Mouse (Mus musculus): ENCODE data around the gene Mrtfa. TPM values are rescaled to one million over a fixed set of nuclear protein-coding genes. Genes with fewer than 3 reads are reported as not detected.

Mrtfa gene
- polyA plus RNA-seq, 1 experiment from 2014 or later = 24.9 TPM

GRCm38 (mm10) chr15:81064143-81064542 lies 126.4 kb downstream of the Mrtfa start:
- peaks cover 18% of the 10 kb centered on the region for H3K4me1 ChIP-seq (replicated peaks; ENCODE audit: control insufficient read depth, insufficient read depth, low read length)
- 54% methylated on average over 1 of the region's 1 CpGs for WGBS
- ATAC-seq (ENCODE audit: low read depth) = no peak

GRCm38 (mm10) chr15:81062616-81063015 lies 127.9 kb downstream of the Mrtfa start:
- Histone ChIP-seq H3K4me3 (ENCODE audit: low read length) (no peak overlapping the region), H3K36me3 (ENCODE audit: control insufficient read depth, insufficient read depth, low read length) (no peaks in the 10 kb centered on the region), H3K27ac (ENCODE audit: low read length) (0 out of 2 replicates have a peak overlapping the region, but pooled peaks have one; percentile 23), H3K27me3 (ENCODE audit: control insufficient read depth, insufficient read depth, low read depth, low read length) (no peaks in the 10 kb centered on the region), H3K9ac (ENCODE audit: low read length) (no peak overlapping the region), H3K9me3 (ENCODE audit: control insufficient read depth, low read length) (no peaks in the 10 kb centered on the region), H3K4me1 (replicated peaks; ENCODE audit: control insufficient read depth, insufficient read depth, low read length) (peaks cover 18% of the 10 kb centered on the region), H3K4me2 (ENCODE audit: low read depth, low read length) (no peak overlapping the region)
- peak; percentile 32; the same call in 1 of the 2 replicates for ATAC-seq (ENCODE audit: low read depth)
- 22% methylated on average over 8 of the region's 8 CpGs for WGBS

More at GRCm38 (mm10) chr15:81064143-81064542, 126.4 kb downstream of the Mrtfa start:
- Histone ChIP-seq H3K4me3 (ENCODE audit: low read length) (no peak overlapping the region), H3K9ac (ENCODE audit: low read length) (no peak overlapping the region), H3K27me3 (ENCODE audit: control insufficient read depth, insufficient read depth, low read depth, low read length) (no peaks in the 10 kb centered on the region), H3K4me2 (ENCODE audit: low read depth, low read length) (no peak overlapping the region), H3K27ac (ENCODE audit: low read length) (no peak overlapping the region), H3K36me3 (ENCODE audit: control insufficient read depth, insufficient read depth, low read length) (peaks cover 6% of the 10 kb centered on the region; the same call in 1 of the 2 replicates), H3K9me3 (ENCODE audit: control insufficient read depth, low read length) (peaks cover 3% of the 10 kb centered on the region; the same call in 1 of the 2 replicates)

- Histone ChIP-seq H3K4me2 (ENCODE audit: low read depth, low read length) (no peak overlapping the region), H3K36me3 (ENCODE audit: control insufficient read depth, insufficient read depth, low read length) (no peaks in the 10 kb centered on the region), H3K9ac (ENCODE audit: low read length) (no peak overlapping the region), H3K9me3 (ENCODE audit: control insufficient read depth, low read length) (no peaks in the 10 kb centered on the region), H3K27me3 (ENCODE audit: control insufficient read depth, insufficient read depth, low read depth, low read length) (no peaks in the 10 kb centered on the region), H3K4me1 (replicated peaks; ENCODE audit: control insufficient read depth, insufficient read depth, low read length) (peaks cover 18% of the 10 kb centered on the region), H3K4me3 (ENCODE audit: low read length) (no peak overlapping the region), H3K27ac (ENCODE audit: low read length) (0 out of 2 replicates have a peak overlapping the region, but pooled peaks have one; percentile 23)
- ATAC-seq (ENCODE audit: low read depth) = peak; percentile 61
- 7% methylated on average over 8 of the region's 8 CpGs for WGBS
Measured at GRCm38 (mm10) chr15:81062175-81062588, 128.4 kb downstream of the Mrtfa start.

- 92% methylated on average over 2 of the region's 2 CpGs for WGBS
Measured at GRCm38 (mm10) chr15:81060975-81061374, 129.6 kb downstream of the Mrtfa start.

GRCm38 (mm10) chr15:81057736-81058135 lies 132.8 kb downstream of the Mrtfa start:
- H3K4me2 ChIP-seq (ENCODE audit: low read depth, low read length) = no peak overlapping the region
- H3K4me1 ChIP-seq (replicated peaks; ENCODE audit: control insufficient read depth, insufficient read depth, low read length) = peaks cover 13% of the 10 kb centered on the region
- H3K27ac ChIP-seq (ENCODE audit: low read length) = no peak overlapping the region
- no peaks in the 10 kb centered on the region for H3K27me3 ChIP-seq (ENCODE audit: control insufficient read depth, insufficient read depth, low read depth, low read length)
- ATAC-seq (ENCODE audit: low read depth) = no peak
- H3K4me3 ChIP-seq (ENCODE audit: low read length) = no peak overlapping the region
- no peaks in the 10 kb centered on the region for H3K36me3 ChIP-seq (ENCODE audit: control insufficient read depth, insufficient read depth, low read length)
- no peaks in the 10 kb centered on the region for H3K9me3 ChIP-seq (ENCODE audit: control insufficient read depth, low read length)
- no peak overlapping the region for H3K9ac ChIP-seq (ENCODE audit: low read length)
- 91% methylated on average over 5 of the region's 5 CpGs for WGBS

More at GRCm38 (mm10) chr15:81060975-81061374, 129.6 kb downstream of the Mrtfa start:
- H3K9ac ChIP-seq (ENCODE audit: low read length) = no peak overlapping the region
- H3K4me2 ChIP-seq (ENCODE audit: low read depth, low read length) = no peak overlapping the region
- no peak overlapping the region for H3K27ac ChIP-seq (ENCODE audit: low read length)
- no peaks in the 10 kb centered on the region for H3K36me3 ChIP-seq (ENCODE audit: control insufficient read depth, insufficient read depth, low read length)
- no peak overlapping the region for H3K4me3 ChIP-seq (ENCODE audit: low read length)
- H3K27me3 ChIP-seq (ENCODE audit: control insufficient read depth, insufficient read depth, low read depth, low read length) = no peaks in the 10 kb centered on the region
- no peak for ATAC-seq (ENCODE audit: low read depth)
- peaks cover 15% of the 10 kb centered on the region for H3K4me1 ChIP-seq (replicated peaks; ENCODE audit: control insufficient read depth, insufficient read depth, low read length)
- H3K9me3 ChIP-seq (ENCODE audit: control insufficient read depth, low read length) = no peaks in the 10 kb centered on the region

GRCm38 (mm10) chr15:81055488-81055887 lies 135.1 kb downstream of the Mrtfa start:
- no peaks in the 10 kb centered on the region for H3K36me3 ChIP-seq (ENCODE audit: control insufficient read depth, insufficient read depth, low read length)
- WGBS = 73% methylated on average over 2 of the region's 2 CpGs
- no peaks in the 10 kb centered on the region for H3K4me1 ChIP-seq (replicated peaks; ENCODE audit: control insufficient read depth, insufficient read depth, low read length)
- no peak for ATAC-seq (ENCODE audit: low read depth)
- no peak overlapping the region for H3K4me3 ChIP-seq (ENCODE audit: low read length)
- no peak overlapping the region for H3K27ac ChIP-seq (ENCODE audit: low read length)
- no peak overlapping the region for H3K9ac ChIP-seq (ENCODE audit: low read length)
- no peaks in the 10 kb centered on the region for H3K9me3 ChIP-seq (ENCODE audit: control insufficient read depth, low read length)
- no peaks in the 10 kb centered on the region for H3K27me3 ChIP-seq (ENCODE audit: control insufficient read depth, insufficient read depth, low read depth, low read length)
- no peak overlapping the region for H3K4me2 ChIP-seq (ENCODE audit: low read depth, low read length)

- H3K27me3 ChIP-seq (ENCODE audit: control insufficient read depth, insufficient read depth, low read depth, low read length) = no peaks in the 10 kb centered on the region
- ATAC-seq (ENCODE audit: low read depth) = no peak
- H3K4me1 ChIP-seq (replicated peaks; ENCODE audit: control insufficient read depth, insufficient read depth, low read length) = no peaks in the 10 kb centered on the region
- 88% methylated on average over 5 of the region's 5 CpGs for WGBS
- H3K4me3 ChIP-seq (ENCODE audit: low read length) = no peak overlapping the region
- no peaks in the 10 kb centered on the region for H3K9me3 ChIP-seq (ENCODE audit: control insufficient read depth, low read length)
- no peak overlapping the region for H3K9ac ChIP-seq (ENCODE audit: low read length)
- H3K27ac ChIP-seq (ENCODE audit: low read length) = no peak overlapping the region
- no peak overlapping the region for H3K4me2 ChIP-seq (ENCODE audit: low read depth, low read length)
- no peaks in the 10 kb centered on the region for H3K36me3 ChIP-seq (ENCODE audit: control insufficient read depth, insufficient read depth, low read length)
Measured at GRCm38 (mm10) chr15:81052491-81052890, 138.1 kb downstream of the Mrtfa start.

- peaks cover 4% of the 10 kb centered on the region; the same call in 1 of the 2 replicates for H3K4me1 ChIP-seq (replicated peaks; ENCODE audit: control insufficient read depth, insufficient read depth, low read length)
- no peak overlapping the region for H3K9ac ChIP-seq (ENCODE audit: low read length)
- no peak overlapping the region for H3K27ac ChIP-seq (ENCODE audit: low read length)
- WGBS = 3% methylated on average over 3 of the region's 3 CpGs
- H3K27me3 ChIP-seq (ENCODE audit: control insufficient read depth, insufficient read depth, low read depth, low read length) = no peaks in the 10 kb centered on the region
- H3K4me3 ChIP-seq (ENCODE audit: low read length) = no peak overlapping the region
- no peaks in the 10 kb centered on the region for H3K9me3 ChIP-seq (ENCODE audit: control insufficient read depth, low read length)
- H3K4me2 ChIP-seq (ENCODE audit: low read depth, low read length) = no peak overlapping the region
- no peak for ATAC-seq (ENCODE audit: low read depth)
- H3K36me3 ChIP-seq (ENCODE audit: control insufficient read depth, insufficient read depth, low read length) = no peaks in the 10 kb centered on the region
Measured at GRCm38 (mm10) chr15:81050488-81050887, 140.1 kb downstream of the Mrtfa start.

- Histone ChIP-seq H3K27me3 (ENCODE audit: control insufficient read depth, insufficient read depth, low read depth, low read length) (no peaks in the 10 kb centered on the region), H3K4me2 (ENCODE audit: low read depth, low read length) (no peak overlapping the region), H3K4me1 (replicated peaks; ENCODE audit: control insufficient read depth, insufficient read depth, low read length) (peaks cover 8% of the 10 kb centered on the region; the same call in 1 of the 2 replicates), H3K36me3 (ENCODE audit: control insufficient read depth, insufficient read depth, low read length) (no peaks in the 10 kb centered on the region), H3K9me3 (ENCODE audit: control insufficient read depth, low read length) (no peaks in the 10 kb centered on the region), H3K4me3 (ENCODE audit: low read length) (no peak overlapping the region), H3K9ac (ENCODE audit: low read length) (no peak overlapping the region), H3K27ac (ENCODE audit: low read length) (no peak overlapping the region)
- WGBS = 72% methylated on average over 6 of the region's 6 CpGs
- ATAC-seq (ENCODE audit: low read depth) = no peak
Measured at GRCm38 (mm10) chr15:81049401-81050053, 141.0 kb downstream of the Mrtfa start.

All from lung, embryonic 16.5 days (tissue).